Mouse (Mus musculus) layer of hippocampus, adult 11-12 months (tissue): ENCODE data around the gene Amer1.

Source experiments
- DNase-seq: peaks from one replicate; pipeline ENCODE4 v3.0.0; 2022; ENCODE audit warnings: low spot score

Amer1 gene

DNA sequence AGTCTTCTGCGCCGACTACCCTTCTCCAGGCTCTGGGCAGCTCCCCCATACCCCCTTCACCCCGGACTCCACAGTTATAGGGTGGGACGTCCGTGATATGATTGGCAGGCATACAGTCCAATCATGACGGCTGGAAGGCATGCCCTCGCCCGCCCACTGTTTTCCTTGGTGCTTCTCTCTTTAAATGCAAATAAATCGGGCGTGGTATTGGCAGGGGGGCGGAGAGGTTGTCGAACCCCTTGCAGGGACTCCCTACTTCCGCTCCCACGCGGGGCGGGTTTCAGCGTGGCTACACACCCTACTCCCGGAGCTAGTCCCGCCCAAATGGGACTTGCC, at the start of gene Amer1:
Gene Amer1 (minus strand): TSS at position 97 of the 336 bp plus-strand sequence.
- DNase-seq: peak; percentile 92

DNA sequence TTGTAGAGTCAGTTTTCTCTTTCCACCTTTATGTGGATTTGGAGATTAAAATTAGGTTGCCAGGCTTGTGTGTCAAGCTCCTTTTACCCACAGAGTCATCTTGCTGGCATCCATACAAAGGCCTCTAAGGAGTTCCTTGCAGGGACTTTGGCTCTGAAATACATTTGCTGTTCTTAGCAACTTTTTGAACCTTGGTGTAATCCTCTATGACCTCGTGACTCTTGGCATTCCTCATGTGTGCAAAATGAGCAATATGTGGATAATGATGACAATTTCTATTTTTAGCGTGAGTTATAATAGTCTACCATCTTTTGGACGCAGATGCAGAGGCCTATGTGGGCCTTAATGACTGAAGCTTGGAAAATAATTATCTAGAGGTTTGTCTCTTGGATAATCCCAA, 12.5 kb upstream of the Amer1 start:
- no peak for DNase-seq

DNA sequence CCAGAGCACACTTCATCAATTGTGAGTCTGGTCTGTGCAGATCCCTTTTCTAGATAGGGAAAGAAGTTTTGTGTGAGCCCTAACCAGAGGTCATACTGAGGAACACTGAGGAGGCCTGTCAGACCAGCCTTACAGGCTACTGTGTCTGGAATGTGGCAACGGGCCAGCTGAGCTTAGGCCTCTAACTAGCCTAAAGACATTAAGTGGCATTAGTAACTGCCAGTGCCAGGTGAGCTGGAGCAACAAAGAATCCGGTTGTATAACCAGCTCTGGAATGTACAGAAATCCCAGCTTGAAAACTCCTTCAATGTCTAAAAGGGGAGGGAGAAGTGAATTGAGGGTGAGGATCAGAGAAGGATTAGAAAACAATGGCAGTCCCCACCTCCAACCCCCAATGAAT, 1.2 kb upstream of the Amer1 start:
- DNase-seq: no peak

- no peak for DNase-seq
Observed at GRCm38 (mm10) chrX:95445141-95445540, 469 bp upstream of the Amer1 start.

DNA sequence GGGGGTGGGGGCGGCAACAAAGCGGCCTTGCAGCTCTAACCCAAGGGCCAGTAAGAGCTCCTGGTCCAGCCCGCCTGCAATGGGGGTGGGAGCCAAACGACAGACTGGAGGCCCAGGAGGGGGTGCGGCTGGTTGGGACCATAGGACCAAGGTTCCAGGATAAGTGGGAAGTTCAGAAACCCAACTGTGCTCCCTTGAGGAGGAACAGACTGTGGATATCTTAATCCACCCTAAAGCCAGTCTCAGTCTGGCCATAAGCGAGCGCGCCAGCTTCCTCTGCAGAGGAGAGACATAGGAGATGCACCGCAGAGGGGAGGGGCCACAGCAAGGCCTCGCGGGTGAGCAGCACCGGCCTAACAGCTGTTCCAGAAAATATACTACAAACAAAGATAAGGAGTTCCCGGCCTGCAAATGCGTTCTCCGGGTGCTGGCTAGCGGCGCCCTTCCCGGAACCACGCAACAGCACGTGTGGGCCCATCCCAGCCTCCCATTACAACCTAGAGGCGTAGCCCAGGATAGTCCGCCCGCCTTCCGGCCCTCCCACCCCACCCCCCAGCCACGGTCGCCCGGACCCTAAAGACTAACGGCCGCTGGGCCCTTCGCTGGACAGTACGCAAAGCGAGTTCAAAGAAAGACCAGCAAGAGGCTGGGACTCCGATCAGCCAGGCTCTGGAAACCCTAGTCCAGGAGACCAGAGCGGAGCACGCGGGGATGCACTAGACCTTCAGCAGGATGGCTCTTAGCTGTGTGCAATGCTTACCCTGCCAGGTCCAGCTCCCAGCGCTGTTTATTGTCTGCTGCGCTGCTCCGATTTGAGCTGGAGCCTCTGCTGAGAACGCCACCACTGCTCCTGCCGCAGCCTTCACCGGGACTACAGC, 535 bp downstream of the Amer1 start:
- DNase-seq: peak; percentile 21

- no peak for DNase-seq
Observed at GRCm38 (mm10) chrX:95443390-95443789, 1.3 kb downstream of the Amer1 start.

DNA sequence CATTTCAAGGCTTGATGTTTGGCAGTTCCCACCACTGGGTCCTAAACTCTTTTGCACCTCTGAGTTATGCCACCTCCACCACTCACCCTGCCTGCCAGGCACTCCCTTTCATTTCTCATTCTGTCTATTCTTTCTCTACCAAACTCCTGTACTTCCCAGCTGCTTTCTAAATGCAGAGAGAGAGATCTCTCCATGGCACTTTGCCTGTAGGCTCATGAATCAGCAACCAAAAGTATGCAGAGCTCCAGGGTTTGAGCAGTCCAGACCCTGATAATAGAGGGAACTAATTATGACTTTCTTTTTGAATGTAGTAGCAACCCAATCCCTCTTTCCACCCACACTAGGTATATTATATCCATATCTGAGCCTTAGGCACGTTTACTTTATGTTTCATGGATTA, 2.4 kb downstream of the Amer1 start:
- no peak for DNase-seq

GRCm38 (mm10) chrX:95441290-95441689, 3.4 kb downstream of the Amer1 start:
- DNase-seq: no peak

- no peak for DNase-seq
Observed at GRCm38 (mm10) chrX:95438491-95438890, 6.2 kb downstream of the Amer1 start.

GRCm38 (mm10) chrX:95437236-95437635, 7.4 kb downstream of the Amer1 start:
- no peak for DNase-seq

GRCm38 (mm10) chrX:95373101-95373500, 71.6 kb downstream of the Amer1 start:
- DNase-seq: no peak
